Mouse (Mus musculus) spleen, adult 2 months (tissue): ENCODE measurements around the gene Lix1l.

Experiments
- CTCF ChIP-seq: fragments of 200-500 bp; IDR thresholded peaks from 2 replicates; pipeline ENCODE4 v1.5.1; 2011; ENCODE audit warnings: mild to moderate bottlenecking, inconsistent platforms; ENCODE audit not compliant: insufficient read depth, insufficient read length, insufficient replicate concordance; ENCODE audit errors: extremely low read depth
- POLR2A ChIP-seq: fragments of 200-500 bp; IDR thresholded peaks from 2 replicates; pipeline ENCODE4 v1.6.1; 2011; ENCODE audit warnings: low read depth, low read length, inconsistent platforms

DNA sequence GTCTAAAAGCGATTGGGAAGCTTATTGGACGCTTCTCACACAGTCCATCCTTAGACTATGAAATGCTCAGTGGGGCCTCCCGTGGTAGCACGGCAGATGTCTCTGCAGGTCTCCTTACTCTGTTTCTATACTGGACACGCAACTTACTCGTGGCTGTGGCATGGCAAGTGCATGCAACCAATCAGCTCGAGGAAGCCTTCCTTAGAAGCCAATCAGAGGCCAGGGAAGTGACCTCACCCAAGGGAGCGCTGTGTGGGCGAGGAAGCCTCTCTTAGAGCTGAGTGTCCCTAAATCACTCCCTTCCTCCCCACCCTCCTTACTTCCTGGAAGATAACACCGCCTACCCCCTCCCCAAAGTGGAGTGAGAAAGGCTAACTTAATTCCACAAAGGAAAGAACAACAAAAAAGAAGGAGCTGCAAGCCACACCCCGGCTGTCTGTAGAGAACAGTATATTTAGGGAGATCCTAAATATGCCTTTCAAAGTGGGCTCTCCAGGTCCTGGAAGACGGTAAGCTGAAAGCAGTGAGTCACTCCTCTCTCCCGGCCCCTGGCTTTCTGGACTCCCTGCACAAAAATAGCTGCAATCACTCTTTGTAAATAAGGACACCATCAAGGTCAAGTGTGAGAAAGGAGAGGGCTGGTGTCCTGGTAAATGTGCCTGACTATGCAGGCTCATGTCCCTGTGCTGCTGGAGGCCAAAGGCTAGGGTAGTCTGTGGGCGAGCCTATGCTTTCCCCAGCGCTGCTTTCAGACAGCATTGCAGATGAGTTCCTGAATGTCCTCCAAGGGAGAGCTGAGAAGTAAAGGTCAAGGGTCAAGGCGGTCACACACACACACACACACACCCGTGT, 24.0 kb upstream of the Lix1l start, which contains the start of gene Gm16253:
- TF ChIP-seq CTCF = no peak
- TF ChIP-seq POLR2A = peak; percentile 52
